Mouse (Mus musculus) MEL-GATA-1-ER (cell line): ENCODE results near the gene Gm5039.
A peak's percentile ranks its signal among the peaks of the same experiment; 100 is the strongest.
"Not testable (repeated sequence)": the region's sequence is repeated elsewhere in the genome, so short reads cannot be mapped to it uniquely, and the experiment has no call there.

Experiments used
- DNase-seq: peaks from one replicate; pipeline ENCODE4 v3.0.0-alpha.2; 2012; ENCODE audit warnings: low read depth; ENCODE audit errors: extremely low read depth

Gene Gm5039

GRCm38 (mm10) chr12:88323926-88324325, at the start of gene Gm5039:
Gm5039 (minus strand) TSS chr12:88324026.
- DNase-seq: not testable (repeated sequence)

- DNase-seq: no peak
These were observed 48.2 kb upstream of the Gm5039 start for GRCm38 (mm10) chr12:88372018-88372417.

GRCm38 (mm10) chr12:88370321-88370720, 46.5 kb upstream of the Gm5039 start:
- DNase-seq: not testable (repeated sequence)

GRCm38 (mm10) chr12:88369690-88370089, 45.9 kb upstream of the Gm5039 start:
- DNase-seq: peak; percentile 31

- peak; percentile 33 for DNase-seq
These were observed 44.8 kb upstream of the Gm5039 start for GRCm38 (mm10) chr12:88368618-88369017.

GRCm38 (mm10) chr12:88367673-88368072, 43.8 kb upstream of the Gm5039 start:
- DNase-seq: no peak

- DNase-seq: peak; percentile 31
These were observed 37.3 kb upstream of the Gm5039 start for GRCm38 (mm10) chr12:88361120-88361445.

- DNase-seq: peak; percentile 76
These were observed 36.8 kb upstream of the Gm5039 start, which contains the start of gene Adck1 for GRCm38 (mm10) chr12:88360441-88361119. Adck1 (plus strand) TSS chr12:88360554.

GRCm38 (mm10) chr12:88354182-88354702, 30.4 kb upstream of the Gm5039 start:
- DNase-seq: no peak

- DNase-seq: not testable (repeated sequence)
These were observed 17.5 kb upstream of the Gm5039 start for GRCm38 (mm10) chr12:88341286-88341685.

GRCm38 (mm10) chr12:88336662-88337413, 13.0 kb upstream of the Gm5039 start:
- peak; percentile 60 for DNase-seq

- peak; percentile 69 for DNase-seq
These were observed 9.3 kb downstream of the Gm5039 start for GRCm38 (mm10) chr12:88314556-88314955.

GRCm38 (mm10) chr12:88297171-88297570, 26.7 kb downstream of the Gm5039 start:
- DNase-seq: not testable (repeated sequence)

GRCm38 (mm10) chr12:88293082-88293481, 30.7 kb downstream of the Gm5039 start:
- DNase-seq: not testable (repeated sequence)

- not testable (repeated sequence) for DNase-seq
These were observed 38.6 kb downstream of the Gm5039 start for GRCm38 (mm10) chr12:88285224-88285623.

GRCm38 (mm10) chr12:88274400-88274799, 49.4 kb downstream of the Gm5039 start, which contains the start of gene Gm5662:
Gm5662 (minus strand) TSS chr12:88274500.
- not testable (repeated sequence) for DNase-seq
